Mouse (Mus musculus): ENCODE results near the gene Scgb1c1. TPM values are rescaled to one million over a fixed set of nuclear protein-coding genes. Genes with fewer than 3 reads are reported as not detected.

Scgb1c1 gene
- not detected for total RNA-seq (2022)

GRCm38 (mm10) chr7:140844905-140845665, at the start of gene Scgb1c1:
Scgb1c1 (plus strand) TSS chr7:140845547.
- DNase-seq (ENCODE audit: low spot score in 2 of 2): peak; percentile 68 to 87

GRCm38 (mm10) chr7:140797619-140798018, 47.7 kb upstream of the Scgb1c1 start:
- no peak for DNase-seq (ENCODE audit: low spot score in 2 of 2)

GRCm38 (mm10) chr7:140798212-140798611, 47.1 kb upstream of the Scgb1c1 start:
- no peak for DNase-seq (ENCODE audit: low spot score in 2 of 2)

- DNase-seq (ENCODE audit: low spot score in 2 of 2): no peak
Observed at GRCm38 (mm10) chr7:140802629-140803028, 42.7 kb upstream of the Scgb1c1 start.

GRCm38 (mm10) chr7:140805704-140806103, 39.6 kb upstream of the Scgb1c1 start:
- DNase-seq (ENCODE audit: low spot score in 2 of 2): peak; percentile 56 to 71

GRCm38 (mm10) chr7:140810496-140810895, 34.9 kb upstream of the Scgb1c1 start:
- DNase-seq (ENCODE audit: low spot score in 2 of 2): no peak

- peak in 1 of 2 experiments; percentile 51 for DNase-seq (ENCODE audit: low spot score in 2 of 2)
Observed at GRCm38 (mm10) chr7:140811714-140812113, 33.6 kb upstream of the Scgb1c1 start.

GRCm38 (mm10) chr7:140812850-140813249, 32.5 kb upstream of the Scgb1c1 start:
- DNase-seq (ENCODE audit: low spot score in 2 of 2): no peak

- DNase-seq (ENCODE audit: low spot score in 2 of 2): no peak
Observed at GRCm38 (mm10) chr7:140820173-140820572, 25.2 kb upstream of the Scgb1c1 start.

- DNase-seq (ENCODE audit: low spot score in 2 of 2): no peak
Observed at GRCm38 (mm10) chr7:140821305-140821652, 24.1 kb upstream of the Scgb1c1 start.

- DNase-seq (ENCODE audit: low spot score in 2 of 2): peak; percentile 62 to 71
Observed at GRCm38 (mm10) chr7:140821653-140822329, 23.6 kb upstream of the Scgb1c1 start, which contains the start of gene Zfp941. Zfp941 (minus strand) TSS chr7:140822178.

GRCm38 (mm10) chr7:140822731-140823130, 22.6 kb upstream of the Scgb1c1 start:
- no peak for DNase-seq (ENCODE audit: low spot score in 2 of 2)

GRCm38 (mm10) chr7:140828171-140828881, 17.0 kb upstream of the Scgb1c1 start:
- DNase-seq (ENCODE audit: low spot score in 2 of 2): peak; percentile 65 to 73

GRCm38 (mm10) chr7:140831447-140831846, 13.9 kb upstream of the Scgb1c1 start:
- no peak for DNase-seq (ENCODE audit: low spot score in 2 of 2)

GRCm38 (mm10) chr7:140833341-140833740, 12.0 kb upstream of the Scgb1c1 start:
- no peak for DNase-seq (ENCODE audit: low spot score in 2 of 2)

GRCm38 (mm10) chr7:140834968-140835757, 10.2 kb upstream of the Scgb1c1 start, which contains the start of gene Urah:
Urah (plus strand) TSS chr7:140835018.
- DNase-seq (ENCODE audit: low spot score in 2 of 2): no peak

- DNase-seq (ENCODE audit: low spot score in 2 of 2): no peak
Observed at GRCm38 (mm10) chr7:140835758-140836087, 9.6 kb upstream of the Scgb1c1 start.

GRCm38 (mm10) chr7:140836243-140837115, 8.9 kb upstream of the Scgb1c1 start:
- peak in 1 of 2 experiments; percentile 70 for DNase-seq (ENCODE audit: low spot score in 2 of 2)

- no peak for DNase-seq (ENCODE audit: low spot score in 2 of 2)
Observed at GRCm38 (mm10) chr7:140839556-140839955, 5.8 kb upstream of the Scgb1c1 start.

Measured in layer of hippocampus, adult 8-10 months (tissue).